Mouse (Mus musculus) neural tube, embryonic 10.5 days (tissue): ENCODE measurements around the gene Erp27.

Experiments used
- DNase-seq: peaks from one replicate; pipeline ENCODE4 v3.0.0-alpha.2; 2017; ENCODE audit warnings: low spot score; ENCODE audit errors: extremely low spot score

Gene Erp27

DNA sequence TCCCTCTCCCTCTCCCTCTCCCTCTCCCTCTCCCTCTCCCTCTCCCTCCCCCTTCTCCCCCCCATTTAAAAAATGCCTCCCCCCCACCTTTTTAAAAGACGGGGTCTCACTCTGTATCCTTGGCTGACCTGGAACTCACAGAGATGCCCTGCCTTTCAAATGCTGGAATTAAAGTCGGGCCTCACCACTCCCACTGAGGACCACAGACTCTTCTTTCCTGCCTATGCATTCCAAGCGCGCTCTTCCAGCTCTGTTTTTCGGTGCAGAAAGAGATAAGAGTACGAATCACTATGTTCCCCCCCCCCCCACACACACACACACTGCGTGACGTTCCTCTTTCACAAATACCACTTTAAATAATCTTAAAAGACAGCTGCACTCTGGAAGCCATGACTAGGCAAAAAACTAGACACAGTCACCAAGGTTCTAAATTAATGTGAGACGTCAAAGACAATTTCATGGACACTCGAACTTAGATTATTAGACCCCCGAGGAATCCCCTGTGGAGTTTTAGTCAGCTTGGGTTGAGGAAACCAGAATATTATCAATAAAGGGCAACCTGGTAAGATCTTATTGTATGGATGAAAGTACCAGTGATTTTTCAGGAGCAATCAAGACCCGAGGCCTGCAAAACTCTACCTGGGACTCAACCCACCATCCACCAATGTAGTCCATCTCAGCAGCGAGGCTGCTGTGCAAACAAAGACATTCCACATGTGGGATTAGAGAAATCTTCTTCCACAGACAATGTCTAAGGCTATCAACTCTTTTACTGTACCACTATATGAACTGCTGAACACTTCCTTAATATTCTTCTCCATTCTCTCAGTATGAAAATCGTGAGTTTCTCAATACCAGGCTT, 17.6 kb upstream of the Erp27 start:
- no peak for DNase-seq

GRCm38 (mm10) chr6:136938331-136939126, 16.5 kb upstream of the Erp27 start:
- DNase-seq: no peak

DNA sequence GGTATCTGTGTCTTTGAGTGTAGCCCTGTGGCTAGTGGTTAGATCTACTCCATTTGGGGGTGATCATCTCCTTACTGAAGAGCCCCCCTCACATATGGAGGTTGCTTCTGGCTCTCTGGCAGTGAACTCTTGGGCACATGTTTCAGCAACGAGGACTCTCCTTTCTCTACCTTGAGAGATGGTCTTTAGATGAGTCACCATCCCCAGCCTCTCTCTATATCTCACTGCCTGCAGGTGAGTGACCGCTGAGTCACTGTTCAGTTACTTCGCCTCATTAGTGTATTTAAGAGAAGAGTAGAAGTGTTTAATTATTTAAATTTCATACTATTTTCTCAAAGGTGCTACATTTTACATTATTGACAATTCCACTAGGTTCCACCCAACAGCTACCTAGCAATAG, 15.1 kb upstream of the Erp27 start:
- no peak for DNase-seq

DNA sequence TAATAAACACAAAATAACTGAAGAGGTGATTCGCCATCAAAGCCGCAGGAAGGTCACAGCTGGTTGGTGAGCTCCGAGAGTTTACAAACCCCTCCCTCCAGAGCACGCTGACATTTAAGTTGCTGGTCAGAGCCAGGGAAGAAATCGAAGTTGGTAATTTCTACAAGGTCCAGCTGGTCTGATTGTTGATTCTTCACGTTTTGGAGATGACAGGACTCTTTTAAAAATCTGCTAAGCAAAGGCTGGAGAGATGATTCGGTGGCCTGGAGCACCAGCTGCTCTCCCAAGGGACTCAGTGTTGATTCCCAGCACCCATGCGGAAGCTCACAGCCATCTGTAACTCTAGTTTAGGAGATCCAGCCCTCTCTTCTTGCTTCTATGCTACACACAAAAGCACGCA, 14.4 kb upstream of the Erp27 start:
- DNase-seq: no peak

- no peak for DNase-seq
Measured at GRCm38 (mm10) chr6:136935233-136935632, 13.3 kb upstream of the Erp27 start.

GRCm38 (mm10) chr6:136934068-136934467, 12.1 kb upstream of the Erp27 start:
- no peak for DNase-seq

DNA sequence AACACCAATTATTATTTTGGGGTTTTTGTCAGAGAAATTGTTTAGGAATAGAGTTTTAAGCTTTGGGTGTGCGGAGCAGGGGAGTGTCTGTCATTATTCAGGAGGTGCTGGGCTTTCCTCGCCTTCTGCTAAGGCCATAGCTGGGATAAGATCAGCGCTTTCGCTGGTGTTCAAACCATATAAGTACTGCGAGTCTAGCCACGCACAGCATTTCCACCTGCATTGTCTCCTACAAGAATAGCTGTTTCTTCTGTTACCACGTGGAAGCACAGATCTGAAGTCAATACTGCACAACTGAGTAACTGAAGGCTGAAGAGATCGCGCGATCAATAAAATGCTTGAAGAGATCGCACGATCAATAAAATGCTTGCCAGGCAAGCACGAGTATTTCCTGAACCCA, 9.3 kb upstream of the Erp27 start:
- DNase-seq: no peak

- DNase-seq: peak; percentile 36
Measured at GRCm38 (mm10) chr6:136930677-136931076, 8.7 kb upstream of the Erp27 start.

DNA sequence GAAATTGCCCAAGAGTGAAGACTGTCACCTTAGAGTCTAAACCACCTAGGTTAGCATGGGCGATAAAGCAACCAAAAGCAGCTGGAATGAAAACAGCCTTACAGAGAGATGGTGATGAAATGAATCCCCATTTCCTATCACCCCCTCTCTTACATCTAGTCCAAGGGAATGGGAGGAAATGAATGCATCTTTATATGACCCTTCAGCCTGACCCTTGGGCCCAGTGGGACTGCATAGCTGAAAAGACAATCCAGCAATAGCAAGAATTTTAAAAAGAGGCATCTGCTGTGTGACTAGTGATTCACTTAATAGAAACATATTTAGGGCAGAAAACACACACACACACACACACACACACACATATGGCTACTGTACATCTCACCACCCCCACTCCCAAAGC, 5.6 kb upstream of the Erp27 start:
- DNase-seq: no peak

DNA sequence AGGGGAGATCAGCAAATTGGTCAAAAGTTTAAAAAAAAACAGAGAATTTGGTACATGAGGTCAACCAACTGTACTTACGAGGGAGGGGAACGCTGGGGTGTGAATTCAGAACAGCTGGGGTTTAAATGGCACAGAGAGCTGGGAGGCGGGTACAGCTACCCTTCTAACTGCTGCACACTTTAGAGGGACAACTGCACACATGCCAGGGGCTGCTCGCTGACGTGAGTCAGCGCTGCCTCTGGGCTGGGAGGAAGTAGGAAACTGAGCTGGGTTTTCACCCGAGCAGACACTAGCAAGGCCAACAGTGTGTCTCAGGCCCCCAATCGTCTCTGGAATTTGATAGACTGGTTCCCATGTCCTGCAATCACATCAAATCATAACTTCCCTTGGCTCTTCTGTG, 3.1 kb upstream of the Erp27 start:
- DNase-seq: no peak

GRCm38 (mm10) chr6:136923532-136923931, 1.6 kb upstream of the Erp27 start, which contains the start of gene Pde6h:
Gene Pde6h, plus strand, starts transcription at chr6:136923832.
- DNase-seq: no peak

DNA sequence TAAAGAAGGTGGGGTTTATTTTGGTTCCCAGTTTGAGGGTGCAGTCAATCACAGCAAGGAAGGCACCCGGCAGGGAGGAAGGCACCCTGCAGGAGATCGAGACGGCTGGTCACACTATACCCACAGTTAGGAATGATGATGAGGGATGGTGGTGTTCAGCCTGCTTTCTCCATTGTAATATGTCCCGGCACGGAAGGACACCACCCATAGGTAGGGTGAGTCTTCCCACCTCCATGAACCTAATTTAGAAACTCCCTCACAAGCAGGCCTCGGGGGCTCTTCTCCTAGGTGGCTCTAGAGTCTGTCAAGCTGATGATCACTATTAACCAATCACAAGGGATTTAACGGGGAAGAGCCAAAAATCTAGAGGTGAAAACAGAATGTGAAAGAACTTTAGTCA, 891 bp upstream of the Erp27 start:
- DNase-seq: no peak

DNA sequence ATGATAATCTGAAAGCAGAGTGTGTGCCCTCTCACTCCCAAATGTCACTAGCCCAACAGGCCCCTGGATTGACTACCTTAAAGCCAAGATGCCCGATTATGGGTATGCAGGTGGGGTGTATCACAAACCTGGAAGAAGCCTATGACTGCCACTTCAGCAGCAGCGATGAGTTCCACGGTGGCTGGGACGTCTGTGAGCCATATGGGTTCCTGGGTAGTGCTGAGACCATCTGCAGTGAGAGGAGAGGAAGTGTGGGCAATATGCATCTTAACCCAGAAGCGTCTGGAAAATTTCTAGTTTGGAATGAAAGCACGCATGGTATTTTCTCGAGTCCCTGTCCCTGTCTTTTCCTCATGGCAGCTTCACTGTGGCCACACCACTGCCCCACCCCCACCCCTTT, 379 bp downstream of the Erp27 start:
- no peak for DNase-seq

DNA sequence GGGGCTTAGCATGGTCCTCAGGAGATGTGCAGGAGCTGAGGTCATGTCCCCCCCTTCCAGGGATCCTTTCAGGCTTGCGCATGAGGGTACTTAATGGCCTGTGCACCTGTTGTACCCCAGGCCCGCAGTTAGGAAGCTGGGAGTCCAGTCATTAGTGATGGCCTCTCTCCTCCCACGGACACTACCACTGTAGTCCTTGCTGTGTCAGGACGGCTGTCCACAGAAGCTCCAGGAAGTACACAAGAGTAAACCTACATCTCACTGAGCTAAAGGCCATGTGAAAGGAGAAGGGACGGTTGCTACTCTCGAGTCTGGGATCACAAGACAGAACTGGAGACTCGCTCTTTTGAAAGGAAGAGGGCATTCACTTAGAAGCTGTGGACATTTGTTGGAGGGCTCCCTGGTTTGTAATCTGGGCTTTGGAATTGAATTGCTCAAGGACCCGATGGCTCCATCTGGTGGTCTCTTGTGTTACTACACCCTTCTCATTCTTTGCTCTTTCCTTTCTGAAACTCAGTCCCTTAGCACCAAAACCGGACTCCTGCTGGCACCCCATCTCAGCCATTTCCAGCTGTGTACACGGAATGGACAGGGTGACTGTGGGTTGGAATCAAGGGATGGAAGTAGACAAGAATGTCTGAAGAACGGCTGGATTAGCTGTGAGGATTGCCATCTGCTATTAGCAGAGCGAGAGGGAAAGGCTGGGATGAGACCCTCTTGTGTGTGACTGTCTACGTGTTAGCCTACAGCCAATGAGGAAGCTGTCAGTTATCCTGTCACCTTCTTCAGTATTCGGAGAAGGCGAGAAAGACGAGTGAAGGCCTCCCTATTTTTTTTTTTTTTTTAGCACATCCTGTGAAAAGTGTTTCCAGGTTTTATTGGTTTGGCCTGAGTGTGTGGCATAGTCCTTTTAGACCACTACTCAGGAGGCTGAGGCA, 1.4 kb downstream of the Erp27 start:
- DNase-seq: peak; percentile 65

DNA sequence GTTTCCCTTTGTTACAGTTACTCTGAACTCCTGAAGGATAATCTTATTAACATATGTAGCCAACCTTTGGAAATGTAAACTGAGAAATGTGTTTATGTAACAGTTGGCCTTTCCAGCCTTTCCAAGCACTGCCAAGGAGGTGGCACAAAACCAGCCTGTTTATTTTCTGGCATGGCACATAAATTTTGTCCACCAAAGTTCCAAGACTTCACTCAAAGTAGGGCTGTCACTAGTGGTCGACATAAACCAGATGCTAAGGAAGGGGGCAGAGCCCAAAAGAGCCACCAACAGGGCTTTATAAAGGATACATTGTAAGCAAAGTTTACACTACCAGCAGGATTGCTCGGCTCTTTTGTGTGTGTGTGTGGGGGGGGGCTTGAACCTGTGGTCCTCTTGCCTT, 4.1 kb downstream of the Erp27 start:
- DNase-seq: no peak

- no peak for DNase-seq
Measured at GRCm38 (mm10) chr6:136915721-136916395, 6.1 kb downstream of the Erp27 start.

GRCm38 (mm10) chr6:136914234-136914633, 7.7 kb downstream of the Erp27 start:
- no peak for DNase-seq

DNA sequence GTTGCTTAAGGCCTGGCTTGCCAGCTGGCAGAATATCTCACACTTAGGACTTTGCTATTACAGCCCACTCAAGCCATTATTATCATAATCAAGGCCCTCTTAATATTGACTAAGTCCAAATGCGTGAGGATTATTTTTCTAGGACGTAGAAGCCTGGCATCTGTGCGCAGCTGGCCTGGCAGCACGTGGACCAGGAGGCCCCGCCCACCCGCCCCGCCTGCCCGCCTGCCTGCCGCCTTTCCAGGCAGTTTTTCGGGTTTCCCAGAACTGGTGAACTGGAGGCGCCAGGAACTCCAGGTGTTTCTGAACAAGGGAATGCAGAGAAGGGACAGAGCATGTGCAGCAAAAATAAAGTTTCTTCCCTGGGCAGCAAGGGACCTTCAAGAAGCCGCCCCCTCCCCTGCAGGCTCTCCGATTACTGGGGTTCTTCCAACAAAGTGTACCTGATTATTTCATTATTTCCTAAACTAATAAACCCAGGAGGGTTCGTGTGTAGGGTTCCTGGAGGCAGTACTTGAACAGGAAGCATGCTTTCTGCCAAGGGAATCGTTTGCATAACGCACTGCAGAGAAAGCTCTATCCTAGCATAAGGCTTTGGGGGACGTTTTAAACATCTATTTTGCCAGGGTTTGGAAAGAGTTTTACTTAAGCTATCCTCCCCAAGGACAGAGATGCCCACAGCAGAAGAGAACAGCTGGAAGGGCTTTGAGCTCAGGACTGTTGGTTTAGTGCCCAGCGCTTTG, 8.4 kb downstream of the Erp27 start:
- DNase-seq: peak; percentile 38

DNA sequence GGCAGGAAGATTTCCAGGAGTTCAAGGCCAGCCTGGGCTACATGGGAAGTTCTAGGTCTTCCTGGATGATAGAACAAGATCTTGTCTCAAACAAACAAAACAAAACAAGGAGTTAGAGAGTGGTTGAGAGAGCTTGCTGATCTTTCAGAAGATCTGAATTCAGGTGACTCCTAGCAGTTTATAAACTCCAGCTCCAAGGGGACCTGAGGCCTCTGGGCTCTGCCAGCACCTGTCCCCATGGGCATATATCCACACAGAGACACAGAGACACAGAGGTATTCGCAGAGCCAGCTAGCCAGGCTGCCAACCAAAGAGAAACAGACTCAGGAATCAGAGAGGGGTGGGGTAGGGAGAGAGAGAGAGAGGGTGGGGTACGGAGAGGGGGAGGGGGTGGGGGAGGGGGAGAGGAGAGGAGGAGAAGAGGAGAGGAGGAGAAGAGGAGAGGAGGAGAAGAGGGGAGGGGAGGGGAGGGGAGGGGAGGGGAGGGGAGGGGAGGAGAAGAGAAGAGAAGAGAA, 9.2 kb downstream of the Erp27 start:
- no peak for DNase-seq
